In the genomic region with DNA sequence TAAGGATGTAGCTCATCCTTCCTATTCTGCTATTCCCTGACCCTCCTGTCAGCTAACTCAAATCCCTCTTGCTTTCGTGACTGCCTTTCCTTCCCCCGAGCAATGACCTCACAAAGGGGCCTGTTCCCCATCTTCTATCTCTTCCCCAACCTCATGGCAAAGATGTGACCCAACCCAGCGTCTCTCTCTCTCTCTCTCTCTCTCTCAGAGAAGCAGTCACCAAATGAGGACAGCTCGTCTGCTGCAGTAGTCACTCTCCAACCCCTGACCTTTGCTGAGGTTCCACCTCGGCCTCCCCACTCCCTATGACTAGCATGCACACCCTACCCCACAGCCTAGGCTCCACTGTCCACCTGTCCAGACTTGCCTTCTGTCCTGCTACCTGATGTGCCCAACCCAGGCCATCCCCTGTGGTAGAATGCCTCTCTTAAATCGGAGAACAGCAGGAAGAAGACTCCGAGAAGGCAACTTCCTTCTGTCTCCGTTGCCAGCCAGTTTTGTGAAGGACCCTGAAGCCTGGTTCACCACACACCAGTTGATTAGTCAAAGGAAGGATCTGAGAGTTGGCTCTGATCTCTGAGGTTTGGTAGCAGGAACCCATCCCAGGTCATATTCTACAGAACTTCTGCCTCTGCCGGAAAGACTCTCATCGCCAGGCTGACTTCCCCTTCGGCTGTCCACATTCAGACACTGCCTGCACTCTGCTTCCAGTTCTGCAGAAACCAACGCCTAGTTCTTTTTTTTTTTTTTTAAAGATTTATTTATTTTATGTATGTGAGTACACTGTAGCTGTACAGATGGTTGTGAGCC, we compare ENCODE assay signal across 27 mouse cellular contexts. TPM values are rescaled to one million over a fixed set of nuclear protein-coding genes. Genes with fewer than 3 reads are reported as not detected.
A peak's percentile ranks its signal among the peaks of the same experiment; 100 is the strongest.
DNase-seq lines count a peak whose midpoint lies in the region; ATAC-seq and TF ChIP-seq lines count a peak whose summit lies in the region.
"Had no signal": no experiment of that assay in that cellular context is flagged by ENCODE, and none has a peak within 500 bp of the region (broad histone marks: within the 10 kb centered on the region; RNA-seq: fewer than 3 reads in every experiment).

No protein-coding gene starts in this region.

- H3K4me3 ChIP-seq in liver, embryonic 13.5 days (replicated peaks) = no peak overlapping the region
- H3K4me3 ChIP-seq in liver, embryonic 12.5 days = no peak overlapping the region
- H3K4me3 ChIP-seq in bone marrow, adult 2 months (replicated peaks; ENCODE audit: control insufficient read depth, low read depth, low read length) = no peak overlapping the region
- no peak overlapping the region for H3K4me3 ChIP-seq in macrophage (ENCODE audit: inconsistent target)
- H3K4me3 ChIP-seq in midbrain, embryonic 13.5 days (replicated peaks) = no peak overlapping the region
- H3K4me3 ChIP-seq: embryonic facial prominence, embryonic 15.5 days had no signal

- TF ChIP-seq CTCF in bone marrow, adult 2 months (IDR thresholded peaks at IDR 0.05; ENCODE audit: control insufficient read depth, insufficient read depth, low read length) = no peak

- no peaks in the 10 kb centered on the region for H3K79me2 ChIP-seq in macrophage (ENCODE audit: inconsistent target)

- no peaks in the 10 kb centered on the region for H3K36me3 ChIP-seq in liver, embryonic 13.5 days
- H3K36me3 ChIP-seq in liver, embryonic 12.5 days = no peaks in the 10 kb centered on the region
- H3K36me3 ChIP-seq in macrophage (ENCODE audit: inconsistent target) = no peaks in the 10 kb centered on the region
- no peaks in the 10 kb centered on the region for H3K36me3 ChIP-seq in splenic B cell, adult 2 months (ENCODE audit: control insufficient read depth, insufficient read depth, low read length, poor library complexity, severe bottlenecking)
- no peaks in the 10 kb centered on the region for H3K36me3 ChIP-seq in midbrain, embryonic 13.5 days
- H3K36me3 ChIP-seq: embryonic facial prominence, embryonic 15.5 days had no signal

- no peaks in the 10 kb centered on the region for H3K9me3 ChIP-seq in liver, embryonic 13.5 days (replicated peaks)
- H3K9me3 ChIP-seq in liver, embryonic 12.5 days (replicated peaks) = no peaks in the 10 kb centered on the region
- no peaks in the 10 kb centered on the region for H3K9me3 ChIP-seq in midbrain, embryonic 13.5 days
- H3K9me3 ChIP-seq: embryonic facial prominence, embryonic 15.5 days had no signal

- no peak for TF ChIP-seq POLR2A in bone marrow, adult 2 months (IDR thresholded peaks at IDR 0.05; ENCODE audit: borderline replicate concordance, control insufficient read depth, low read depth, low read length)

- peak overlapping the region; percentile 13; the same call in 1 of the 2 replicates for H3K27ac ChIP-seq in liver, embryonic 13.5 days
- no peak overlapping the region for H3K27ac ChIP-seq in liver, embryonic 12.5 days
- 0 out of 2 replicates have a peak overlapping the region, but pooled peaks have one; percentile 5 for H3K27ac ChIP-seq in bone marrow, adult 2 months (ENCODE audit: control insufficient read depth, insufficient read depth, low read depth, low read length, poor library complexity)
- peak overlapping the region; percentile 66 for H3K27ac ChIP-seq in macrophage
- no peak overlapping the region for H3K27ac ChIP-seq in midbrain, embryonic 13.5 days
- H3K27ac ChIP-seq: embryonic facial prominence, embryonic 15.5 days; liver, embryonic 14.5 days had no signal

- no peak overlapping the region for H3K9ac ChIP-seq in liver, embryonic 13.5 days
- H3K9ac ChIP-seq in liver, embryonic 12.5 days = no peak overlapping the region
- no peak overlapping the region for H3K9ac ChIP-seq in midbrain, embryonic 13.5 days (replicated peaks)
- H3K9ac ChIP-seq: embryonic facial prominence, embryonic 15.5 days; forebrain, postnatal 0 days; liver, embryonic 14.5 days had no signal

- H3K27me3 ChIP-seq in liver, embryonic 13.5 days = peaks cover 8% of the 10 kb centered on the region; the same call in 1 of the 2 replicates
- H3K27me3 ChIP-seq in liver, embryonic 12.5 days (replicated peaks) = peaks cover 27% of the 10 kb centered on the region
- no peaks in the 10 kb centered on the region; the same call in 1 of the 2 replicates for H3K27me3 ChIP-seq in splenic B cell, adult 2 months (ENCODE audit: control insufficient read depth, insufficient read depth, low read length, poor library complexity, severe bottlenecking)
- H3K27me3 ChIP-seq in midbrain, embryonic 13.5 days = no peaks in the 10 kb centered on the region
- H3K27me3 ChIP-seq: embryonic facial prominence, embryonic 15.5 days; Patski had no signal

- 0 out of 2 replicates have a peak, but pooled peaks cover 5% of the 10 kb centered on the region for H3K4me1 ChIP-seq in liver, embryonic 13.5 days (replicated peaks)
- H3K4me1 ChIP-seq in liver, embryonic 12.5 days = peaks cover 6% of the 10 kb centered on the region; the same call in 1 of the 2 replicates
- no peaks in the 10 kb centered on the region for H3K4me1 ChIP-seq in bone marrow, adult 2 months (ENCODE audit: control insufficient read depth, insufficient read depth, low read length)
- no peaks in the 10 kb centered on the region for H3K4me1 ChIP-seq in midbrain, embryonic 13.5 days (replicated peaks)
- H3K4me1 ChIP-seq: embryonic facial prominence, embryonic 15.5 days had no signal

- WGBS in liver, embryonic 13.5 days (ENCODE audit: insufficient replicate concordance) = 33% methylated on average over 12 of the region's 12 CpGs
- 42% methylated on average over 12 of the region's 12 CpGs for WGBS in liver, embryonic 12.5 days (ENCODE audit: insufficient replicate concordance)
- WGBS in bone marrow, adult 2 months = 16% methylated on average over 12 of the region's 12 CpGs
- WGBS in macrophage (ENCODE audit: missing documents) = 13% methylated on average over 11 of the region's 12 CpGs
- WGBS in midbrain, embryonic 13.5 days = 87% methylated on average over 12 of the region's 12 CpGs

- no peak for ATAC-seq in liver, embryonic 13.5 days (ENCODE audit: low read depth)
- ATAC-seq in liver, embryonic 12.5 days = no peak
- ATAC-seq in midbrain, embryonic 13.5 days = no peak
- ATAC-seq: forebrain, postnatal 0 days; midbrain, embryonic 16.5 days; Patski had no signal

- H3K4me2 ChIP-seq in liver, embryonic 13.5 days = no peak overlapping the region
- no peak overlapping the region for H3K4me2 ChIP-seq in liver, embryonic 12.5 days
- no peak overlapping the region for H3K4me2 ChIP-seq in midbrain, embryonic 13.5 days (replicated peaks)
- H3K4me2 ChIP-seq: embryonic facial prominence, embryonic 15.5 days had no signal

- DNase-seq in liver, embryonic 13.5 days = no peak
- DNase-seq in splenic B cell, adult 2 months (ENCODE audit: low read depth, low spot score) = peak; percentile 7
- DNase-seq in spleen, postnatal 36 days (ENCODE audit: low spot score in 2 of 2) = no peak
- DNase-seq in right cerebral cortex, adult 18-20 months = no peak
- DNase-seq: adrenal gland, postnatal 10 days; cerebellum, adult 18-20 months; cerebellum, postnatal 25 days; forebrain, postnatal 0 days; kidney, adult 18-20 months; kidney, postnatal 10 days; left cerebral cortex, postnatal 4 days; retina, postnatal 1 day; thymus, adult 2 months had no signal

RNA-seq across cellular contexts. Expression of a gene that starts 24.8 kb away (rescaled TPM):
- polyA plus RNA-seq in liver, embryonic 13.5 days (2015; fragmentation: Nextera tagmentation; extraction: Ambion mirVana) = 13.8 and 14.7 TPM in 2 replicates
- 20.9 and 22.3 TPM in 2 replicates for polyA plus RNA-seq in liver, embryonic 12.5 days (2016; fragmentation: Nextera tagmentation; extraction: Ambion mirVana)
- polyA plus RNA-seq in bone marrow, adult 2 months (2011; ENCODE audit: insufficient read depth, insufficient read length, low replicate concordance, missing spikeins) = 0.92 and 12.0 TPM in 2 replicates
- not detected for total RNA-seq in macrophage (2018; cell fraction: chromatin; rRNA removed)
- total RNA-seq in macrophage (2018; cell fraction: cytosol; rRNA removed) = under 1 TPM in 6 of 26 experiments, not detected in 20; 0.05 to 0.47 (median 0.10) TPM
- not detected for total RNA-seq in macrophage (2018; cell fraction: nucleus; rRNA removed)
- not detected in 3 replicates for polyA plus RNA-seq in macrophage (2018)
- 0.08 and 0.18 TPM in 2 replicates for polyA plus RNA-seq in midbrain, embryonic 13.5 days (2015; fragmentation: Nextera tagmentation; extraction: Ambion mirVana)
- total RNA-seq: forebrain, postnatal 0 days; layer of hippocampus, adult 18-20 months had no signal

RNA-seq across cellular contexts. Expression of a gene that starts 25.3 kb away (rescaled TPM):
- 1.2 and 1.4 TPM in 2 replicates for polyA plus RNA-seq in liver, embryonic 13.5 days (2015; fragmentation: Nextera tagmentation; extraction: Ambion mirVana)
- 1.3 and 1.8 TPM in 2 replicates for polyA plus RNA-seq in liver, embryonic 12.5 days (2016; fragmentation: Nextera tagmentation; extraction: Ambion mirVana)
- 0.70 and 1.1 TPM in 2 replicates for polyA plus RNA-seq in bone marrow, adult 2 months (2011; ENCODE audit: insufficient read depth, insufficient read length, low replicate concordance, missing spikeins)
- under 1 TPM in 2 of 26 experiments, not detected in 24; 0.26 to 0.53 TPM for total RNA-seq in macrophage (2018; cell fraction: chromatin; rRNA removed)
- not detected for total RNA-seq in macrophage (2018; cell fraction: cytosol; rRNA removed)
- under 1 TPM in 1 of 26 experiments, not detected in 25; 0.28 TPM for total RNA-seq in macrophage (2018; cell fraction: nucleus; rRNA removed)
- not detected in 3 replicates for polyA plus RNA-seq in macrophage (2018)
- 0.15 TPM in 1 of 2 replicates, not detected in the other for polyA plus RNA-seq in midbrain, embryonic 13.5 days (2015; fragmentation: Nextera tagmentation; extraction: Ambion mirVana)
- total RNA-seq: forebrain, postnatal 0 days; left cerebral cortex, postnatal 4 days; megakaryocyte-erythroid progenitor cell, adult 5-6 weeks had no signal
- polyA plus RNA-seq: C2C12; forebrain, postnatal 0 days; heart, embryonic 14.5 days; hindbrain, embryonic 11.5 days; midbrain, embryonic 16.5 days; neural tube, embryonic 11.5 days had no signal

RNA-seq across cellular contexts. Expression of a gene that starts 51.0 kb away (rescaled TPM):
- polyA plus RNA-seq in liver, embryonic 13.5 days (2015; fragmentation: Nextera tagmentation; extraction: Ambion mirVana) = 11.6 and 15.2 TPM in 2 replicates
- polyA plus RNA-seq in liver, embryonic 12.5 days (2016; fragmentation: Nextera tagmentation; extraction: Ambion mirVana) = 21.9 and 22.0 TPM in 2 replicates
- 7.5 and 10.0 TPM in 2 replicates for polyA plus RNA-seq in bone marrow, adult 2 months (2011; ENCODE audit: insufficient read depth, insufficient read length, low replicate concordance, missing spikeins)
- 10 to 100 TPM in 19 of 26 experiments, 1 to 10 TPM in 7; 5.0 to 34.0 (median 20.9) TPM for total RNA-seq in macrophage (2018; cell fraction: chromatin; rRNA removed)
- 10 to 100 TPM; 10.6 to 22.1 (median 16.3) TPM for total RNA-seq in macrophage (2018; cell fraction: cytosol; rRNA removed)
- 10 to 100 TPM in 20 of 26 experiments, 1 to 10 TPM in 6; 6.3 to 31.7 (median 13.3) TPM for total RNA-seq in macrophage (2018; cell fraction: nucleus; rRNA removed)
- polyA plus RNA-seq in macrophage (2018) = 10.8 to 26.0 TPM (median 11.8 TPM) in 3 replicates
- 28.1 and 28.7 TPM in 2 replicates for polyA plus RNA-seq in midbrain, embryonic 13.5 days (2015; fragmentation: Nextera tagmentation; extraction: Ambion mirVana)

Comparison
In these comparisons a context has a peak if more than half of its experiments do, and no peak if none do; other contexts are left out.
1. H3K27ac ChIP-seq: peak in liver, embryonic 13.5 days (single experiment), bone marrow, adult 2 months (single experiment) and macrophage (single experiment); none in liver, embryonic 12.5 days (single experiment) and midbrain, embryonic 13.5 days (single experiment).